Mouse (Mus musculus): ENCODE measurements at regions not wholly inside any gene's neighbourhood (a gene's known extent, or its start where the extent isn't known, plus 50 kb on each side); places are given as distances from the start of the nearest gene placed in this dataset.
A peak's percentile ranks its signal among the peaks of the same experiment; 100 is the strongest.

DNA sequence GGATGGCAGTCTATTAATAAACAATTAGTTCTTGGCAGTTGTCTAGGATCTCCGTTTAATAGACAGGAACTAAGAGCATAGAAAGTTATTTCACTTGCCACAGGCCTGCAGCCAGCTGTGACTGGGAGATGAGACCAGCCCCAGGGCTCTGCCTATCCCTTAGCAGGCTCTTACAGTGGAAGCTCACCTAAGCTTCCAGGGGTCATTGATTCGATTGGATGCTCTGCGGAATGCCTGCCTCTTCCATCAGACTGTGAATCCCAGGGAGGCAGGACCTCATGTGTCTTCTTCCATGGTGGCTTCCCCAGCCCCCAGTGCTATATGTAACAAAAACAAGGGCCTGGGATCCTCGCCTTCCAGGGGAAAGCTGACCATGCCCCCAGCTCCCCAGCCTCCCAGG lies 376.8 kb downstream of the Ptpru start:
- Histone ChIP-seq H3K27ac (peak overlapping the region; percentile 70; the same call in 1 of the 2 replicates), H3K9ac (no peak overlapping the region), H3K36me3 (replicated peaks; ENCODE audit: control insufficient read depth, insufficient read depth) (no peaks in the 10 kb centered on the region), H3K4me2 (replicated peaks) (no peak overlapping the region), H3K4me3 (replicated peaks; ENCODE audit: low read length) (no peak overlapping the region), H3K4me1 (replicated peaks; ENCODE audit: control insufficient read depth, insufficient read depth, low read length) (peaks cover 17% of the 10 kb centered on the region), H3K9me3 (ENCODE audit: control insufficient read depth, low read length) (peaks cover 17% of the 10 kb centered on the region; the same call in 1 of the 2 replicates), H3K27me3 (ENCODE audit: control insufficient read depth, insufficient read depth, low read length) (no peaks in the 10 kb centered on the region)
- 29% methylated on average over 4 of the region's 4 CpGs for WGBS
- ATAC-seq (ENCODE audit: low FRiP score) (no peak), DNase-seq (ENCODE audit: low spot score) (no peak)

DNA sequence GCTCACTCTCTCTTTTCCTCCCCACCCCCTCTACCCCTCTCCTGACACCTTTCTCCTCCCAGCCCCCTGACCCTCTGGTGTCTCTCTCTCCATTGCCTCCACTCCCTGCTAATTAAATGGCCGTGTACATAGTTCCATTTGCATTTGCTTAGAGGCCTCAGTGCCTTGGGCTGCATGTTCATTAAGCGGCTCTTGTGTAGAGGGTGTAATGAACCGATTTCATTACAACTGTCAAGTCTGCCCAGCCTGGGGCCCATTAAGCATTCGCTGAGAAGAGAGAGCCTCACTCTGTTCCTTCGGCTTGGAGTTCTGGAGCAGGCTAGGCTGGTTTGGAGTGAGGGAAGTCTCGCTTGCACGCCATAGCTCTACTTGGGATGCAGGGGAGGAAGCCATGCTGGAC lies 376.4 kb downstream of the Ptpru start:
- no peaks in the 10 kb centered on the region for H3K36me3 ChIP-seq (replicated peaks; ENCODE audit: control insufficient read depth, insufficient read depth)
- H3K4me3 ChIP-seq (replicated peaks; ENCODE audit: low read length): no peak overlapping the region
- peak overlapping the region; percentile 70 for H3K27ac ChIP-seq
- H3K9ac ChIP-seq: no peak overlapping the region
- peaks cover 19% of the 10 kb centered on the region; the same call in 1 of the 2 replicates for H3K9me3 ChIP-seq (ENCODE audit: control insufficient read depth, low read length)
- ATAC-seq (ENCODE audit: low FRiP score) (peak; percentile 80), DNase-seq (ENCODE audit: low spot score) (peak; percentile 48)
- WGBS: 33% methylated on average over 7 of the region's 7 CpGs
- peaks cover 17% of the 10 kb centered on the region for H3K4me1 ChIP-seq (replicated peaks; ENCODE audit: control insufficient read depth, insufficient read depth, low read length)
- H3K4me2 ChIP-seq (replicated peaks): no peak overlapping the region
- no peaks in the 10 kb centered on the region for H3K27me3 ChIP-seq (ENCODE audit: control insufficient read depth, insufficient read depth, low read length)

DNA sequence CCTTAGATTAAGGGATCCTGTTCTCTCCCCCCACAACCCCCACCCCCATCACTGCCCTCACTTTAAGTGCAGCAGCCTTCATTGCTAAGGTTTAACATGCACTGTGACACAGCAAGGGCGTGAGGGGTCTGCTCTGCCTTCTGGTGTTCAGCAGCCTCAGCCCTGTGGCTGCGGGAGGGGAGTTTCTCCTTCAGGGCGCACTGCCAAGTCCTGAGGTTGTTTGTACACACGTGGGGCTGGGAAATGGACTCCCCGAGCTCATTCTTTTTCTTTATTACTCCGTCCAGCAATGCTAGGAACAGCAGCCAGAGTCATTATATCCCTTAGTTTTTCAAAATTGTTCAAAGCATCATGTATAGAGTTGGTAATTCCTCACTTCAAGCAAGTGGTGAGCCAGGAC lies 363.1 kb downstream of the Ptpru start:
- H3K4me1 ChIP-seq (replicated peaks; ENCODE audit: control insufficient read depth, insufficient read depth, low read length): 0 out of 2 replicates have a peak, but pooled peaks cover 9% of the 10 kb centered on the region
- no peak overlapping the region for H3K9ac ChIP-seq
- H3K4me3 ChIP-seq (replicated peaks; ENCODE audit: low read length): no peak overlapping the region
- no peak overlapping the region for H3K4me2 ChIP-seq (replicated peaks)
- WGBS: 47% methylated on average over 6 of the region's 6 CpGs
- H3K9me3 ChIP-seq (ENCODE audit: control insufficient read depth, low read length): no peaks in the 10 kb centered on the region
- ATAC-seq (ENCODE audit: low FRiP score) (no peak), DNase-seq (ENCODE audit: low spot score) (no peak)
- no peaks in the 10 kb centered on the region for H3K27me3 ChIP-seq (ENCODE audit: control insufficient read depth, insufficient read depth, low read length)
- H3K36me3 ChIP-seq (replicated peaks; ENCODE audit: control insufficient read depth, insufficient read depth): no peaks in the 10 kb centered on the region
- no peak overlapping the region for H3K27ac ChIP-seq

DNA sequence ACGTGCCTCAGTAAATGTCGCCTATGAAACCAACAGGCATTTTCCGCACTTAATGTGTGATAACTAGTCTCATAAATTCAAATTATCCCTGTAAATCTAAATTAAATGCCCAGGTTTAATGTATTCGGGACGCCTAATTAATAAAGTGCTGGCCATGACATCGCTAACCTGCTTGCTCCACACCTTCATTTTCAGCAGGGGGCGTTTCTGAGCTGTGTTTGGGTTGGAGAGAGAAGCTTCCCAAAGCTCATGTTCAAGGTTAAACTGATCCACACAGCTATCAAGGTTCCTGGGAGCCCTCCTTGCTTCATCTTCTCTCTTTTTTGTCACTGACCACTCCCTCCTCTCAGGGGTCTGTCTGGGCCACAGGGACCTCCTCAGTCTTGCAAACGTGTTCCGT lies 359.2 kb downstream of the Ptpru start:
- no peak for DNase-seq (ENCODE audit: low spot score)
- H3K27me3 ChIP-seq (ENCODE audit: control insufficient read depth, insufficient read depth, low read length): no peaks in the 10 kb centered on the region
- H3K4me3 ChIP-seq (replicated peaks; ENCODE audit: low read length): no peak overlapping the region
- 61% methylated on average over 9 of the region's 9 CpGs for WGBS
- no peak for ATAC-seq (ENCODE audit: low FRiP score)
- H3K9ac ChIP-seq: no peak overlapping the region
- no peaks in the 10 kb centered on the region for H3K9me3 ChIP-seq (ENCODE audit: control insufficient read depth, low read length)
- H3K36me3 ChIP-seq (replicated peaks; ENCODE audit: control insufficient read depth, insufficient read depth): no peaks in the 10 kb centered on the region
- peaks cover 18% of the 10 kb centered on the region for H3K4me1 ChIP-seq (replicated peaks; ENCODE audit: control insufficient read depth, insufficient read depth, low read length)
- no peak overlapping the region for H3K27ac ChIP-seq
- H3K4me2 ChIP-seq (replicated peaks): no peak overlapping the region

GRCm38 (mm10) chr4:131483958-131484605 lies 354.0 kb downstream of the Ptpru start:
- Histone ChIP-seq H3K27me3 (ENCODE audit: control insufficient read depth, insufficient read depth, low read length) (no peaks in the 10 kb centered on the region), H3K9ac (peak overlapping the region; percentile 20; the same call in 1 of the 2 replicates), H3K27ac (peak overlapping the region; percentile 72), H3K4me2 (replicated peaks) (peak overlapping the region; percentile 17; the same call in 1 of the 2 replicates), H3K4me1 (replicated peaks; ENCODE audit: control insufficient read depth, insufficient read depth, low read length) (peaks cover 51% of the 10 kb centered on the region), H3K9me3 (ENCODE audit: control insufficient read depth, low read length) (no peaks in the 10 kb centered on the region), H3K4me3 (replicated peaks; ENCODE audit: low read length) (no peak overlapping the region), H3K36me3 (replicated peaks; ENCODE audit: control insufficient read depth, insufficient read depth) (no peaks in the 10 kb centered on the region)
- 40% methylated on average over 15 of the region's 15 CpGs for WGBS
- no peak for DNase-seq (ENCODE audit: low spot score)
- ATAC-seq (ENCODE audit: low FRiP score): no peak

GRCm38 (mm10) chr4:131484607-131485111 lies 353.4 kb downstream of the Ptpru start:
- peak overlapping the region; percentile 72 for H3K27ac ChIP-seq
- H3K9ac ChIP-seq: 0 out of 2 replicates have a peak overlapping the region, but pooled peaks have one; percentile 20
- no peaks in the 10 kb centered on the region for H3K27me3 ChIP-seq (ENCODE audit: control insufficient read depth, insufficient read depth, low read length)
- ATAC-seq (ENCODE audit: low FRiP score) (no peak), DNase-seq (ENCODE audit: low spot score) (no peak)
- 32% methylated on average over 14 of the region's 14 CpGs for WGBS
- no peaks in the 10 kb centered on the region for H3K9me3 ChIP-seq (ENCODE audit: control insufficient read depth, low read length)
- no peaks in the 10 kb centered on the region for H3K36me3 ChIP-seq (replicated peaks; ENCODE audit: control insufficient read depth, insufficient read depth)
- no peak overlapping the region for H3K4me3 ChIP-seq (replicated peaks; ENCODE audit: low read length)
- peak overlapping the region; percentile 17; the same call in 1 of the 2 replicates for H3K4me2 ChIP-seq (replicated peaks)
- peaks cover 51% of the 10 kb centered on the region for H3K4me1 ChIP-seq (replicated peaks; ENCODE audit: control insufficient read depth, insufficient read depth, low read length)

DNA sequence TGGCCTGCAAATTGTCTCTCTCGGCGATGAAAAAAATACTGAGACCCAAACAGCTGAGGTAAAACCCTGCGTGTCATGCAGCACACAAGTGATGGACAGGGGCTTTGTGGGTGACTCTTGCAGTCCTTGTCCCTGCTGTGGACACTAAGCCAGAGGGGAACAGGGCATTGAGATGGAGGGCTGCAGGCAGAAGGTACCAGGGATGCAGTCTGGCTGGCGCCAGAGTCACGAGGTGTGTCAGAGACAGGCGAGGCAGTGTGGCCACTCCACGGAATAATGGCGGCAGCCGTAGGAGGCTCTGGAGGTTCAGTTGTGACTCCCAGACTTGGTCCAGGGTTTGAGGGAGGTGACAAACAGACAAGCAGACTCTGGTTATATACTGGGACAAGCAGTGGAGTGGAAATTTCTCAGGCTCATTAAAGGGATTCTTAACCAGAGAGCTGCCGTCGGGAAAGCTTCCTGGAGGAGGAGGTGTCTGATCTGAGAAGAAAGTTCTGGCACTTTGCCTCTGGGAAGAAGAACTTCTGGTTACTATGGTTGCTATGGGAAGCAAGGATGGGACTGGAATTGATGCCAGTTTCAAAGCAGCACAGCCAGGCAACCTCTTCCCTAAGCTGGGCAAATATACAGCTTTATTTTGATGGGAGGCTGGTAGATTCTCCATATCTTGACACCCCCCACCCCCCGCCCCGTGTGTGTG lies 352.8 kb downstream of the Ptpru start:
- ATAC-seq (ENCODE audit: low FRiP score): no peak
- Histone ChIP-seq H3K9ac (no peak overlapping the region), H3K4me2 (replicated peaks) (0 out of 2 replicates have a peak overlapping the region, but pooled peaks have one; percentile 17), H3K36me3 (replicated peaks; ENCODE audit: control insufficient read depth, insufficient read depth) (no peaks in the 10 kb centered on the region), H3K9me3 (ENCODE audit: control insufficient read depth, low read length) (no peaks in the 10 kb centered on the region), H3K27ac (peak overlapping the region; percentile 72), H3K27me3 (ENCODE audit: control insufficient read depth, insufficient read depth, low read length) (no peaks in the 10 kb centered on the region), H3K4me3 (replicated peaks; ENCODE audit: low read length) (no peak overlapping the region), H3K4me1 (replicated peaks; ENCODE audit: control insufficient read depth, insufficient read depth, low read length) (peaks cover 51% of the 10 kb centered on the region)
- DNase-seq (ENCODE audit: low spot score): no peak
- WGBS: 62% methylated on average over 13 of the region's 13 CpGs

GRCm38 (mm10) chr4:131486821-131487220 lies 351.3 kb downstream of the Ptpru start:
- 5% methylated on average over 4 of the region's 4 CpGs for WGBS
- no peak overlapping the region for H3K27ac ChIP-seq

DNA sequence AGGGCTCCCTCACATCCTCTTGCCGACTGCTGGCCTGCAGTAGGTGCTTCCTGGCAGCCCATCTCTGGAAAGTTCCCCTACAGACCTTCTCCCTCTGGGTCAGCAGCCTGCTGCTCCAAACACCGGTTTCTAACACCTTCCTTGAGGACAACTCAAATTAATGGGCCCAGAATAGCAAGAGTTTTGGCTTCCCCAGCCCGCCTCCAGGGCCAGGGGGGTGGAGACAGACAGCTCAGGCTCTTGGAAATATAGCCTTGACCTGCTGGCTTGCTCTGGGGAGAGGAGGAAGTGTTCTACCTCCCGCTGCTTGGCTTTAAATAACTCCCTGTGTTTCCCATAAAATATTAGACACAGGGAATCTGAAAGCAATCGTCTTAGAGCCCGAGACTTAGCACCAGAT lies 349.8 kb downstream of the Ptpru start:
- peaks cover 57% of the 10 kb centered on the region for H3K4me1 ChIP-seq (replicated peaks; ENCODE audit: control insufficient read depth, insufficient read depth, low read length)
- no peak overlapping the region for H3K9ac ChIP-seq
- DNase-seq (ENCODE audit: low spot score) (no peak), ATAC-seq (ENCODE audit: low FRiP score) (no peak)
- no peak overlapping the region for H3K27ac ChIP-seq
- H3K27me3 ChIP-seq (ENCODE audit: control insufficient read depth, insufficient read depth, low read length): no peaks in the 10 kb centered on the region
- H3K9me3 ChIP-seq (ENCODE audit: control insufficient read depth, low read length): no peaks in the 10 kb centered on the region
- H3K36me3 ChIP-seq (replicated peaks; ENCODE audit: control insufficient read depth, insufficient read depth): no peaks in the 10 kb centered on the region
- H3K4me2 ChIP-seq (replicated peaks): no peak overlapping the region
- no peak overlapping the region for H3K4me3 ChIP-seq (replicated peaks; ENCODE audit: low read length)
- 42% methylated on average over 6 of the region's 6 CpGs for WGBS

More at GRCm38 (mm10) chr4:131486821-131487220, 351.3 kb downstream of the Ptpru start:
- H3K4me2 ChIP-seq (replicated peaks): no peak overlapping the region
- no peaks in the 10 kb centered on the region for H3K36me3 ChIP-seq (replicated peaks; ENCODE audit: control insufficient read depth, insufficient read depth)
- H3K4me1 ChIP-seq (replicated peaks; ENCODE audit: control insufficient read depth, insufficient read depth, low read length): peaks cover 51% of the 10 kb centered on the region
- no peaks in the 10 kb centered on the region for H3K9me3 ChIP-seq (ENCODE audit: control insufficient read depth, low read length)
- peak; percentile 89 for DNase-seq (ENCODE audit: low spot score)
- no peaks in the 10 kb centered on the region for H3K27me3 ChIP-seq (ENCODE audit: control insufficient read depth, insufficient read depth, low read length)
- H3K9ac ChIP-seq: no peak overlapping the region
- peak; percentile 68 for ATAC-seq (ENCODE audit: low FRiP score)
- H3K4me3 ChIP-seq (replicated peaks; ENCODE audit: low read length): no peak overlapping the region

Measured in hindbrain, embryonic 14.5 days (tissue).